Mouse (Mus musculus) CH12.LX (cell line): ENCODE measurements around the gene Neurl4.

Source experiments
- MAFK ChIP-seq: IDR thresholded peaks from 2 replicates; pipeline ENCODE4 v1.6.1; 2011; ENCODE audit warnings: low read length, improper control_type of control experiment; ENCODE audit not compliant: insufficient replicate concordance
- POLR2A ChIP-seq: IDR thresholded peaks from 2 replicates; pipeline ENCODE4 v1.6.1; 2011; ENCODE audit warnings: low read depth, mild to moderate bottlenecking, improper control_type of control experiment, low read length

DNA sequence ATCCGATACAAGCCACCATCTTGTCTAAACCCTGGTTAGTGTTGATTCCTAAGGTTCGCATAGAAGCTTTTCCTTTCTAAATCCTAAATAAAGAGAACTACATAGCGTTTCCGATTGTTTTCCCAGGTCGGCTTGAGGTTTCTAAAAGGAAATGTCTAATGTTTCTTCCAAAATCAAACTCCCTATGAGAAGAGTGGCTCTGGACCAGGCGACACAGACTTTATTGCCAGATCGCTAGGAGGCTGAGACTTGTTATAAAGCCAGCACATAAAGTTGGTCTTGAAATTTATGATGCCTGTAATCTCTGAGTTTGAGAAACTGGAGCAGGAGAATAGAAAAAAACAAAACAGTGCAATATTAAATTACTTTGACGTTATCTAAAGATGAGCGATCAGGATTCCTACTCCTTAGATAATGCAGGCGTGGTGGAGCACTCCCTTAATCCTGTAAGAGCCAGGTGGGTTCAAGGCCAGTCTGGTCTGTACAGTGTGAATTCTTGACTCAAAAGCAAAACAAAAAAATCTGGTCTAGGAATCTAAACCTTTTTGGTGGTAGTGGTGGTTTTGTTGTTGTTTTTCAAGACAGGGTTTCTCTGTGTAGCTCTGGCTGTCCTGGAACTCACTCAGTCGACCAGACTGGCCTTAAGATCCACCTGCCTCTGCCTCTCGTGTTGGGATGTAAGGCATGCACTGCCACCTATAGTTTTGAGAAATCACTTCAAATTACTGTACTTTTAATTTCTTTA, 21.3 kb downstream of the Neurl4 start:
- 0 out of 2 replicates have a peak, but pooled peaks have one; percentile 49 for TF ChIP-seq MAFK
- no peak for TF ChIP-seq POLR2A
